Mouse (Mus musculus): ENCODE results near the gene Mpz. TPM values are rescaled to one million over a fixed set of nuclear protein-coding genes. Genes with fewer than 3 reads are reported as not detected.
A peak's percentile ranks its signal among the peaks of the same experiment; 100 is the strongest.
"Not testable (repeated sequence)": the region's sequence is repeated elsewhere in the genome, so short reads cannot be mapped to it uniquely, and the experiment has no call there.

The Mpz gene
- total RNA-seq, 2 experiments from 2014 or later, result 10.1 to 20.4 TPM

DNA sequence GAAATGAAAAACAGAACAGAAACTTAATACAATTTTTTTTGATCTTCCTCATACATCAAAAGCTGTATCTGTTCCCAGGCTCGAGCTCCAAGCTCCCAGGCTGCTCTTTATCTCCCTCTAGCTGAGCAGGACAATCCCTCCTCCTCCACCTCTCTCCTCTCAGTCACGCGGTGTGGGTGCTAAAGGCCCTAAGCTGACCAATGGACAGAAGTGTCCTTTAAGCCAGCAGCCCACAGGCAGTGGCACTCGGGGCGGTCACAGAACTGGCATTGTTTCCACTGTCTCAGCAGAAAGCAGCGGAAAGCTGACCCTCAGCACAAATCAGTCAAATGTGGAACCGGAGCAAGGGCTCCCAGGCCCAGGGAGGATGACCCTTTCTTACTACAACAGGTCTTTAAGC is 21.3 kb upstream of the Mpz start:
- peak; percentile 27 for DNase-seq

DNA sequence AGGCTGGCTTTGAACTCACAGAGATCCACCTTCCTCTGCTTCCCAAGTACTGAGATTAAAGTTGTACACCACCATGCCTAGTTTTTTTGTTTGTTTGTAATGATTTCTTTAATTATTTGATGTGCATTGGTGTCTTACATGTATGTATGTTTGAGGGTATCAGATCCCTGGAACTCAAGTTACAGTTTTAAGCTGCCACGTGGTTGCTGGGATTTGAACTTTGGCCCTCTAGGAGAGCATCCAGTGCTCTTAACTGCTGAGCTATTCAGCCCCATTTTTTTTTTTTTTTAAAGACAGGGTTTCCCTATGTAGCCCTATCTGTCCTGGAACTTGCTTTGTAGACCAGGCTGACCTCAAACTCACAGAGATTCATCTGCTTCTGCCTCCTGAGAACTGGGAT is 19.5 kb upstream of the Mpz start:
- DNase-seq, result no peak

DNA sequence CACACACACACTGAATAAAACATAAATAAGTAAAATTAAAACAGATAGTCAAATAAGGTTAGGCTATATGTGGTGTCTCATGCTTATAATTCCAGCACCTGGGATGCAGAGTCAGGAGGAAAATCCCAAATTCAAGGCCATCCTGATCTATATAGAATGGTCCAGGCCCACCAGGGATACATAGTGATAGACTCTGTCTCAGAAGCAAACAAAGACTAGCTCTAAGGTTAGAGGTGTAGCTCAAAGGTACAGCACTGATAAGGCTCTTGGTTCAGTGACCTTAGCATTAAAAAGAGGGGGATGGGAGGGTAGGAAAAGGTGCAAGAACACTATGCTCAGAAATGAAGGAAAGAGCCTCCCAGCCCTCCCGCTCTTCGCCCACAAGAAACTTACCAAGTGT is 14.9 kb upstream of the Mpz start:
- DNase-seq, result no peak

DNA sequence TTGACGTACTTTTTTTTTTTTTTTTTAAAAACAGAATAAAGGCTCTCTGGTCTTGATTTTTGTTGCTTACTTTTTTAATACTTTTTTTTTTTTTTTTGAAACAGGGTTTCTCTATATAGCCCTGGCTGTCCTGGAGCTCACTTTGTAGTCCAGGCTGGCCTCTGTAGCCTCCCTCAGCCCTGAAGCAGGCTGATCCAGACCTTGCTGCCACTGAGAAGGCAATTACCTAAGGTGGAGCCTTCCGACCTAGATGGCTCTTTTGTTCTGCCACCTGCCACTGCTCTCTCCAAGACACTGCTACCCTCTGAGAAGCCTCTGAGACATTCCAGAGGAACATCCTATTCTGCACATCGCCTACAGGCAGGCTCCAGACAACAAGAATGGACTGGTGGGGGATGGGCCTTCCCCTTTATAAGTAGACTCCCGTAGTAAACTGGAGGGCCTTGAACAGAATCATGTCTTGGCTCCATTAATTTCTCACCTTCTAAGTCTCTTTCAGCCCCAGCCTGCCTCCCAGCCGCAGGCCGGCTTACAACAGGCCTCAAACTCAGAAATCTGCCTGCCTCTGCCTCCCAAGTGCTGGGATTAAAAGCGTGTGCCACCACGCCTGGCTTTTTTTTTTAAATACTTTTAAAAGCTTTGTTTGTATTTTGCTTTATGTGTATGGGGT is 12.9 kb upstream of the Mpz start:
- DNase-seq, result not testable (repeated sequence)

DNA sequence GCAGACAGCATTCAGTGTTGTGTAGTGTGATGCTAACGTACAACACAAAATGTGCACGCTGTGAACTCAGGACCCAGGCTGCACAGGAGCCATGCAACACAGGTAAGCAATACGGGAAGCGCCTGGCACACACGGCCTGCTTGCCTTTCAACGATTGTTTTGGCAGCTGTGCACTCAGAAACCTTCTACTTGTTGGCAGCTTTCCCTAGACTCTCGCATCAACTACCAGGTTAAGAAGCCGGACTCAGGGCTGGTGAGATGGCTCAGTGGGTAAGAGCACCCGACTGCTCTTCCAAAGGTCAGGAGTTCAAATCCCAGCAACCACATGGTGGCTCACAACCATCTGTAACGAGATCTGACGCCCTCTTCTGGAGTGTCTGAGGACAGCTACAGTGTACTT is 7.5 kb upstream of the Mpz start:
- DNase-seq, result not testable (repeated sequence)

DNA sequence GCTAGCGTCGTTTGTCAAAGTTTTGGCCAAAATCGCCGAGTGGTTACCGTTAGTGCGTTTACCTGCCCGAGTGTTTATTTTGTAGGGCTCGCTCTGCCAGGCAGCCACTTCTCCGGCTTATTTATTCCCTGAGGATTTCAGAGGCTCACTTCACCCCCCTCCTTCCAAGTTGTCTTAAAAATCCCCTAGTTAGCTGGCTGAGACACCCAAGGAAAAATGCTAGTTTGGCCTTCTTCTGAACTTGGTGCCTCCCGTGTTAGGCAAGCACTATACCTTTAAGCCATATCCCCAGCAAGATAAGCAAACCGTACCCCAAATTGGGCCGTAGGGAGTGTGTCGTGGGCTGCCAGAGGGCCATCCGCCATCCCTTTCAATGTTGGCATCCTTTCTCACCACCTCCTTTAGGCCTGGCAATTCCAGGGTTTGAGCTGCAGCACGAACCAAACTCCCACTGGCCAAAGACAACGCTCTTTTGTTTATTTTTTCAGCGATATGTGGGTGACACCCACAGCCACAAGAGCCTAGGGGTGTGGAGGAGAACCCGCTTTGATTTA is 404 bp downstream of the Mpz start:
- no peak for DNase-seq

DNA sequence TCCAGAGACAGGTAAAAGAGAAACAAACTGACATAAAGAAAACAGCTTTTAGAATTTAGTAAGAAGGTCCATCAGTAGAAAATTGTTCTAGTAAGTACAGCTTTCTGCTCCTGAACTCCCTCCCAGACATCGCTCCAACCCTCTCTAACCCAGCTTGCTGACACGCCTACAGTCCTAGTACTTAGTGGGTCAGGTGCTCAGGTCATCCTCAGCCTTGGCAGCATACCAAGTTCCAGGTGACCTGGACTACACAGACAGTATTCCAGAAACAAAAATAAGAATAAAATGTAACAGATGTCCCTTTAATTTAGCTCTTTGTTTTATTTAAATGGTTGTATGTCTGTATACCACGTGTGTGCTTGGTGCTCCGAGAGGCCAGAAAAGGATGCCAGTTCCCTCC is 1.5 kb downstream of the Mpz start:
- no peak for DNase-seq

DNA sequence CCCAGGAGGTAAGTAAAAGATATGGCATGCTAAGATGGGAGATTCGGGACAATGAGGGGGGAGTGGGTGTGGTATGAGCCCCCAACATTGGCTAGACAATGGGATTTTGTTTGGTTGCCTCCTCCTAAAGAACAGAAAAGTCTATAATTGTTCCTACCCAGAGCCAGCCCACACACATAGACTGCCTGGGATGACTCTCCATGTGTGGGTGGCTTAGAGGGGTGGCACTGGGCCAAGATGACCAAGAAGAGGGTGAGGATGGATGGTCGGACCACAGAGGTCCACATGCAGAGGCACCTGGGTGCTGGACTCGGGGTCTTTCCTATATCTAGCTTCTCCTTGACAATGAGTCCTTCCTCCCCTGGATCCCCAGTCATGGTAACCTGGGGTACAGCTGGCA is 6.1 kb downstream of the Mpz start:
- no peak for DNase-seq

DNA sequence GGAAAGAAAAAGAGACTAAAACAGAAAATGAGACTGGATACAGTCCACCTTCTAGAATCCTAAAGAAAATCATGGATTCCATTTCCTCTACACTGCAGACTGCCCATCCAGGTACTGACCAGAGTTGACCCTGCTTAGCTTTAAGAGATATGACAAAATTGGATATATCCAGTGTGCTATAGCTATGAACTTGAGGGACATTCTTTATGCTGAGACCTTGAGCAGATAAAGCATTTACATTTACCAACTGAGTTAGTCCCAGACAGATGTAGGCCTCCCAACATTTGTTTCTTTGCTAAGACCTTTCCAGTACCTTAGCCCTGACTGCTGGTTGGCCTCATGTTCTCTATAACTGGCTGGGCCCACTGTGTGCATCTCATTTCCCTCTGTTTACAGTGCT is 7.5 kb downstream of the Mpz start:
- no peak for DNase-seq

DNA sequence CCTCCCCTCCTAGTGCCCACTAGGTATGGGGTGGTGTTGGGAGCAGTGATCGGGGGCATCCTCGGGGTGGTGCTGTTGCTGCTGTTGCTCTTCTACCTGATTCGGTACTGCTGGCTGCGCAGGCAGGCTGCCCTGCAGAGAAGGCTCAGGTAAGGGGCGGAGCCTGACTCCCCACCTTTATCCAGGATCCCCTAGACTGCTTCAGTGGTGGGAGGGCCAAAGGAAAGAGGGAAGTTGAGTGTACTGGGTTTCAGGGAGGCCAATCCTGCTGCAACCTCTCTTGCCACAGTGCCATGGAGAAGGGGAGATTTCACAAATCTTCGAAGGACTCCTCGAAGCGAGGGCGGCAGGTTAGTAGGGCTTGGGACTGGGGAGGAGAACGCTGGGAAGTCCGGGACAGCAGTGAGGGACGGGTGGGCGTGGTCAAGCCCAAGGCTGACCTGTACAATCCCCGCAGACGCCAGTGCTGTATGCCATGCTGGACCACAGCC is 9.0 kb downstream of the Mpz start:
- peak; percentile 45 for DNase-seq

DNA sequence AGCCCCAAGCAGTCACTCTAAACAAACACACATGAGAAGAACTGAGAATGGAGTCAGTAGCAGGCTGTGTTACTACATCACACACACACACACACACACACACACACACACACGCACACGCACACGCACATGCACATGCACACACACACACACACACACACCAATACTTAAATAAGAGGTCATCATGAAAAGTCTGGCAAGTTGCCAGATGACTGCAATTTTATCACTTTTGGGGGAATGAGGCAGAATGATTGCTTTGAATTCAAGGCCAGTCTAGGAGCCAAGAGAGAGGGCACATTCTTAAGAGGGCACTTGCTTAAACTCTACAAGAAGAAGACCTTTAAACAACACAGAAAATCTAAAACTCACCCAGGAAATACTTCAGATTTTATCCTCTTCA is 12.0 kb downstream of the Mpz start:
- no peak for DNase-seq

DNA sequence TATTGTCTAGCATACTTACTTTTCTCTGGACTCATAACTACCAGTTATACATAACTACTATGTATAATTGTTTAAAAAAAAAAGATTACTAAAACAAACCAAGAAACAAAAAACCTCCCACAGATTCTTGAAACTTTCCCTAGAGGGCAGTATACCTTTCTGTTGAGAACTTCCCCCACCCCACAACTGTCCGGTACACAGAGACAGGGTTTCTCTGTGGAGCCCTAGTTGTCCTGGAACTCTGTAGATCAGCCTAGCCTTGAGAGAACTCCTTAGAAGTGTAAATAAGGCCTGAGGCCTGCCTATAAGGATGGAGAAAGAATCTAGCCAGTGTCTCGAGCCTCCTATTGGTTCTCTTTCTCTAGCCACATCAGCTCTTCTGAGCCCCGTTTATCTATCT is 13.7 kb downstream of the Mpz start:
- DNase-seq, result no peak

DNA sequence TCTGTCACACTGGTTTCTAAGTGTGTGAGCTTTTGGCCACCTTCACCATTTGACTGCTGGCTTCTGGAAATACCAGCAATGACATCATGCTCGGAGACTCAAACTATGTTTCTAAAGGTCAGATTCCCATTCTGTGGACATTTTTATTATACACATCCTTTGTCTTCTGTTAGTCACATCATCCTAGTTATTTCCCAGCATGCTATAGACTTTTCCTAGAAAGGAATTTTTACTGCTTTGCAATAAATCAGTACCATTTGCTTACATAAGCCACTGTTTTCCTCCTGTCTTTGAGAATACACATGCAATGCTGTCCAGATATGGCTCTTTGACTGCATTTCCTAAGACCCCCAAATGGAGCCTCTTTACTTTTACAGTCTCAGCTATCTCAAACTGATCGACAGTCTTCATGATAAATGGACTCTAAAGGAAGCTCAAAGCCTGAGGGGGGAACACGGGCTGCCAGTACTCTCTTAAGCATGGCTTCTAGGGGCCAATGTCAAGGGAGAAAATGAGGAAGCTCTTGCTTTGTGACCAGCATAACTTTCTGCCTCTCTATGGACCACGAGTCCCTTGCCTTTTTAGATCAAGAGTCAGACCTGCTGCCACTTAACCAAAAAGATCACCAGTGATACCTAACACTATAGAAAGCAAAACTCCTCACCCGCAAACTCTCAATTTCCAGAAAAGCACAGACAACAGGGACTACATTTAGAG is 15.3 kb downstream of the Mpz start:
- DNase-seq, result no peak

DNA sequence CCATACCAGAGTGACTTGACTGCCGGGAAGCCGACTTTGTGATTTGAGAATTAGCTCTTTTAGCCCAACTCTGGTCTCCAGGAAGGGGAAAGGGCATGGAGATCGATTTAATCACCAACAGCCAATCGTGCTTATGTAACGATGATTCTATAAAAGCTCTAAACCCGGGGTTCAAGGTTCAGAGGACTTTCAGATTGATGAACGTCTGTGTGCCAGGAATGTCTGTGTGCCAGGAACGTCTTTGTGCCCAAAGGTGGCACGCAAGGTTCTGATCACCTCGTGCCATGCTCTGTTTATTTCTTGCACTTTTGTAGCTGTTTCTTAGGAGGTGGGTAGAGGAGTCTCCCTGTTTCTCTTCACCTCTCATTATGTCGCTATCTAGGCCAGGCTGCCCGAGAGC is 18.4 kb downstream of the Mpz start:
- no peak for DNase-seq

DNA sequence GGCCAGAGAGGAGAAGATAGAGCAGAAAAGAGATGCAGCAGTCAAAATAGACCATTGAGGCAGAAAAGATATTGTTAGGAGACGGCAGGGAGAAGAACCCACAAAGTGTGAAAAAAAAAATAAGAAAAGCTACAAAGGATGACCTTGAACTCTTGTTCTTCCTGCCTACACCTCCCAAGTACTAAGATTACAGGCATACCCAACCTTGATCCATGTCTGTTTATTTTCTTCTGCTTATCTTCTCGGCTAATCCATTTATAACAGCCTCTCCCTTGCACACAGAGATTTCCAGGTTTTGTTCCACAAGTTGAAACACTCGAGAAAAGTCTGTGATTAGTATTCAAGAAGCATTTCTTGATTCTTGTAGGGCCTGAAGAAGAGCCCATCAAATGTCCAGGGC is 19.4 kb downstream of the Mpz start:
- no peak for DNase-seq

DNA sequence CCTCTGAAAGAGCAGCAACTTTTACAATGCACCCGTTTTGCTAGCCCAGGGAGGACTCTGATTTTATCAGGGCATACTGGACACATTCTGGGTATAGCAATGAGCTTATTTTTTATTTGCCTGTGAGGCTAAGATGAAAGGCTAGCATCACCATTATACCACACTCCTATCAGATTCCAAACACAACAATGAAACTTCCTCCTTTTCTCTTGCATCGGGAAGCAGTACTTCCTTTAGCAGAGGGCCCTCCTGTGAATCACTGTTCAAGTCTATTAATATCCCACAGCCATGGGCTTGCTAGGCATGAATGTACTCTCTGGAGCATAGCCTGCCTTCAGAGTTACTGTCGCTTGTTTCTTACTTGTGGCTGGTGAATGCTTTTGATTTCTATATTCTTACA is 20.6 kb downstream of the Mpz start:
- DNase-seq, result no peak

DNA sequence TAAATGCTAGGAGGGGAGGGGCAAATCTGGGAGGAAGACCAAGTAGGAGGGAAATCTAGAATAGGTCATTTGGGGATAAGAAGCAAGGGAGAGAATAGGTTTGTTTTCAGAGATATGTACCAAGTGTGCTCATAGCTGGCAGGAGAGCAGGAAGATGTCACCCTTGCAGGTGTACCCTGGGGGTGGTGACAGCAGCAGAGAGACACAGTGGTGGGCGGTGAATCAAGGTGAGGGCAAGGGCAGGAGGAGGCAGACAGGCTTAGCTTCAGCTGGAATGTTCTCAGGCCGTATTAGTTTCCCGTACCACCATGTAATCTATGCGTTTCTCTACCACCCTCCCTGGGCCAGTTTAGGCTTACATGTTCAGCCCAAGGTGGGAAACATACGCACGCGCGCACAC is 22.3 kb downstream of the Mpz start:
- no peak for DNase-seq

DNA sequence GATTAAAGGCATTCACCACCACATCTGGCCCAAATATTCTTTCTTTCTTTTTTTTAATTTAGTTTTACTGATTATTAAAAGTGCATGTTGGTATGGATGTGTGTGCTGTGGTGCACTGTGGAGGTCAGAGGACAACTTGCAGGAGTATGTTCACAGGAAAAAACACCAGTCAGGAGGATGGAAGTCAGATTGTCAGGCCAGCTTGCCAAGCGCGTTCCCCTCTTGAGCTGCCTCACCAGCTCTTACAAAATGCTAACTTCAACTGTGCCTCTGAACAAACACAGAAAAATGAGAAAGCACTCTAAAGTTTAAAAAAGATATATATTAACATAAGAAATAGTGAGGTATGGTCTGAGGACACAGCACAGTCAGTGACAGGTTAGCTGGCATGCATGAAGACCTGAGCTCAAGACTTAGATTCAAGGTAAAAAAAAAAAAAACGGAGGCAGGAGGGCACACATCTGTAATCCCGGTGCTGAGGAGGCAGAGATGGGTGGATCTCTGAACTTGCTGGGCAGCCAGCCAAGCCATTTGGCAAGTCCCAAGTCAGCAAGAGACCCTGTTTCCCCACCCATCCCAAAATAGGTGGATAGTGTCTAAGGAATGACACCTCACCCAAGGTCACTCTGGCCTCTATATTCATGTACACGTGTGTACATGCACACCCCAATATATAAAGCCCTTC is 29.1 kb downstream of the Mpz start:
- DNase-seq, result no peak

DNA sequence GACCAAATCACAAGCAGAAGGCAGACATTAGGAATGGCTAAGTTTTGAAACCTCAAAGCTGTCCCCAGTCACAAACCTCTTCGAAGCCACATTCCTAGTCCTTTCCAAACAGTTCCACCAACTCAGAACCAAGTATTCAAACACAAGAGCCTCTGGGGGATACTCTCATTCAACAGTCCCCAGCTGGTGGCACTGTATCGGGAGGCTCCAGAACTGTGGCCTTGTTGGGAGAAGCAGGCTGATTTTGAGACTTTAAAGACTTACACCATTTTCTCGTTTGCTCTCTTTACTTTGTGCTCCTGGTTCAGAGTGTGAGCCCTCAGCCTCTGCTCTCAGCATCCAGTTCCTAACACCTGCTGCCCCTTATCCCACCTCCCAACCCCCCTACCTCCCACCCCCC is 32.5 kb downstream of the Mpz start:
- DNase-seq, result no peak

DNA sequence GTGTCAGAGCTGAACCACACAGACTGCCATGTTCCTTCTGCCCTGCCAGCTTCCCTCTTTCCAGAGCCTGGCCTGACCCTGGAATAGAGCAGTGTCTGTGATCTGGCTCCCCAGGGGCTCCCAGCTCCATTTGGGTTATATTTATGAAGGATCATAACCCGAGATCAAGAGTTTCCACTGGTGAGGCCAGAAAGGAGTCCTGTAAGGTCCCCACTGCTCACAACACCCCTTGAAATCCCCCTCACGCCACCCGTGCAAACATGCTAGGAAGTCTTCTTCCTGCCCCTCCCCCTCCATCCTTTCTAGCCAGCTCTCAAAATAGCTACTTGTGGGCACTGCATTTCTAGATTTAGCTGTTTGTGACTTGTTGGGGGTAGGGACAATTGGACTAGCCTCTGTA is 33.1 kb downstream of the Mpz start:
- no peak for DNase-seq

DNA sequence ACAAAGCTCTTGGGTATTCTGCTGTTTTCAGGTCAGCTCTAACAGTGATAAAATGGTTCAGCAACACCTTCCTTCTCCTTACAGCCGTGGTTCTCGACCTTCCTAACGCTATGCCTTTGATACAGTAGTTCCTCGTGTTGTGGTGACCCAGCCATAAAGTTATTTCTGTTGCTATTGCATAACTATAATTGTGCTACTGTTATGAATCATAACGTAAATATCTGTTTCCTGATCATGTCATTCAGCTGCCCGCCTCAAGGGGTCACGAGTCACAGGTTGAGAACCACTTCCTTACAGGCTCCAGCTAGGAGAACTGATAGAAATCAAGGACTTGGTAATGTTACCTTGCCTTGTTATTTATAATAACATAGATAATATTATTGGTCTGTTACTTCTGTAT is 33.8 kb downstream of the Mpz start:
- no peak for DNase-seq

DNA sequence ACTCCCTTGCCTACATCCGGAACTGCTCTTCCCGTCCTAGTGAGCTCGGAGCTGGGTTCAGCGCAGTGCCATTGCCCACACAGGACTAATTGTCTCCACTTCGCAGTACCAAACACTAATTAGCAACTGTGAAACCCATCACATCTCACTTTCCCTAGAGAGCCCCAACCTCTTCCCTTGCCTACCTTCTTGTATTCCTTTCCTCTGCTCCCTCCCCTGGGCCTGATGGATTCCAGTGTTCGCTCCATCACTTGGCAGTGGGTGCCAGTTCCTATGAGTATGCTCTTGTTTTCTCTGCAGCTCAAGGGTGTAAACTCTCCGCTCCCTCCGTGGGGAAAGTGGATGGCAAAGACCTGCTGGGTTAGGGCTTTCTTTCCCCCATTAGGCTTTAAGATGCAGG is 35.1 kb downstream of the Mpz start:
- no peak for DNase-seq

All from adrenal gland, postnatal 10 days (tissue).